Comparison of ENCODE assay signal across 8 mouse cellular contexts in genomic region chr16:30184591-30185265, GRCm38 (mm10).
DNase-seq lines count a peak whose midpoint lies in the region; ATAC-seq lines count a peak whose summit lies in the region.

No protein-coding gene starts in this region.

- peak overlapping the region; percentile 23; the same call in 1 of the 2 replicates for H3K4me2 ChIP-seq in embryonic facial prominence, embryonic 14.5 days (ENCODE audit: low read depth, low read length)
- peak overlapping the region; percentile 32 for H3K4me2 ChIP-seq in limb, embryonic 11.5 days (ENCODE audit: low read depth, severe bottlenecking)

- H3K27me3 ChIP-seq in embryonic facial prominence, embryonic 14.5 days (replicated peaks; ENCODE audit: control insufficient read depth, insufficient read depth, low read length): no peaks in the 10 kb centered on the region
- no peaks in the 10 kb centered on the region for H3K27me3 ChIP-seq in limb, embryonic 11.5 days (ENCODE audit: control insufficient read depth, insufficient read depth, low read length)
- H3K27me3 ChIP-seq in splenic B cell, adult 2 months (ENCODE audit: control insufficient read depth, insufficient read depth, low read length, poor library complexity, severe bottlenecking): no peaks in the 10 kb centered on the region

- H3K4me1 ChIP-seq in embryonic facial prominence, embryonic 14.5 days (ENCODE audit: control insufficient read depth, insufficient read depth, low read length): peaks cover 50% of the 10 kb centered on the region
- H3K4me1 ChIP-seq in limb, embryonic 11.5 days (ENCODE audit: control insufficient read depth, insufficient read depth, low read length): peaks cover 37% of the 10 kb centered on the region

- WGBS in embryonic facial prominence, embryonic 14.5 days: 13% methylated on average over 18 of the region's 18 CpGs
- WGBS in limb, embryonic 11.5 days: 9% methylated on average over 18 of the region's 18 CpGs

- DNase-seq in cerebellum, postnatal 10 days: peak; percentile 56 to 73
- DNase-seq in embryonic facial prominence, embryonic 14.5 days (ENCODE audit: low spot score): peak; percentile 95
- DNase-seq in heart, adult 9 months (ENCODE audit: low spot score in 2 of 2): peak; percentile 94 to 97
- peak; percentile 67 for DNase-seq in kidney, adult 18-20 months
- peak; percentile 76 for DNase-seq in limb, embryonic 11.5 days (ENCODE audit: low spot score)
- peak; percentile 64 for DNase-seq in mesoderm, embryonic 11.5 days (ENCODE audit: low read depth, low spot score)
- DNase-seq in splenic B cell, adult 2 months (ENCODE audit: low read depth, low spot score): peak; percentile 40

- 0 out of 2 replicates have a peak overlapping the region, but pooled peaks have one; percentile 17 for H3K9ac ChIP-seq in embryonic facial prominence, embryonic 14.5 days (ENCODE audit: low read depth, low read length)
- no peak overlapping the region for H3K9ac ChIP-seq in limb, embryonic 11.5 days (ENCODE audit: low read length)

- no peak overlapping the region for H3K4me3 ChIP-seq in embryonic facial prominence, embryonic 14.5 days (ENCODE audit: low read depth, low read length)
- no peak overlapping the region for H3K4me3 ChIP-seq in limb, embryonic 11.5 days (ENCODE audit: low read depth, low read length)

- ATAC-seq in cerebellum, adult (ENCODE audit: insufficient number of reproducible peaks, low FRiP score, low TSS enrichment): no peak
- ATAC-seq in embryonic facial prominence, embryonic 14.5 days (ENCODE audit: low read depth): peak; percentile 87
- ATAC-seq in limb, embryonic 11.5 days (ENCODE audit: insufficient number of reproducible peaks, low FRiP score, low TSS enrichment, low read depth): peak; percentile 63; the same call in 1 of the 2 replicates

- no peaks in the 10 kb centered on the region for H3K9me3 ChIP-seq in embryonic facial prominence, embryonic 14.5 days (ENCODE audit: control insufficient read depth, low read length)
- no peaks in the 10 kb centered on the region for H3K9me3 ChIP-seq in limb, embryonic 11.5 days (ENCODE audit: control insufficient read depth, low read length)

- H3K27ac ChIP-seq in embryonic facial prominence, embryonic 14.5 days (replicated peaks; ENCODE audit: low read depth, low read length): peak overlapping the region; percentile 67
- H3K27ac ChIP-seq in limb, embryonic 11.5 days (replicated peaks; ENCODE audit: low read depth, low read length): peak overlapping the region; percentile 63; the same call in 1 of the 2 replicates

- no peaks in the 10 kb centered on the region for H3K36me3 ChIP-seq in embryonic facial prominence, embryonic 14.5 days (ENCODE audit: control insufficient read depth, insufficient read depth, low read length)
- no peaks in the 10 kb centered on the region for H3K36me3 ChIP-seq in limb, embryonic 11.5 days (ENCODE audit: control insufficient read depth, insufficient read depth, low read length)
- H3K36me3 ChIP-seq in splenic B cell, adult 2 months (ENCODE audit: control insufficient read depth, insufficient read depth, low read length, poor library complexity, severe bottlenecking): no peaks in the 10 kb centered on the region

Comparison
In these comparisons a context has a peak if more than half of its experiments do, and no peak if none do; other contexts are left out.
1. DNase-seq: peak in every context shown above with its lines; median percentile 96 in heart, adult 9 months; 95 in embryonic facial prominence, embryonic 14.5 days; 76 in limb, embryonic 11.5 days; 67 in kidney, adult 18-20 months; 64 in cerebellum, postnatal 10 days; 64 in mesoderm, embryonic 11.5 days; 40 in splenic B cell, adult 2 months.